Mouse (Mus musculus) neural tube, embryonic 11.5 days (tissue): ENCODE results near the gene Psma1. TPM values are rescaled to one million over a fixed set of nuclear protein-coding genes. Genes with fewer than 3 reads are reported as not detected.
A peak's percentile ranks its signal among the peaks of the same experiment; 100 is the strongest.

Experiments used
- ATAC-seq: fragments of 200-750 bp; cut with Nextera tagmentation; 2 replicates; pipeline ENCODE4 v1.8.0; 2017; ENCODE audit warnings: moderate number of reproducible peaks, mild to moderate bottlenecking, moderate TSS enrichment, moderate library complexity; ENCODE audit not compliant: insufficient read depth, low FRiP score, low TSS enrichment
- DNase-seq: peaks from one replicate; pipeline ENCODE4 v3.0.0-alpha.2; 2015; ENCODE audit warnings: low spot score
- H3K27ac ChIP-seq: fragments of 300-500 bp; sonication (generic); 2 replicates; pipeline ENCODE4 v1.5.1; 2014; ENCODE audit warnings: low read depth, mild to moderate bottlenecking, low read length
- H3K27me3 ChIP-seq: fragments of 300-500 bp; sonication (generic); 2 replicates; pipeline ENCODE4 v1.6.1; 2014; ENCODE audit warnings: mild to moderate bottlenecking, low read length, mixed read lengths; ENCODE audit not compliant: control insufficient read depth, insufficient read depth
- H3K36me3 ChIP-seq: fragments of 300-500 bp; sonication (generic); 2 replicates; pipeline ENCODE4 v1.6.1; 2014; ENCODE audit warnings: mild to moderate bottlenecking, low read length, moderate library complexity, mixed read lengths; ENCODE audit not compliant: control insufficient read depth, insufficient read depth
- H3K4me1 ChIP-seq: fragments of 300-500 bp; sonication (generic); 2 replicates; pipeline ENCODE4 v1.6.1; 2014; ENCODE audit warnings: low read length, mixed read lengths; ENCODE audit not compliant: control insufficient read depth, insufficient read depth
- H3K4me2 ChIP-seq: fragments of 300-500 bp; sonication (generic); 2 replicates; pipeline ENCODE4 v1.6.1; 2014; ENCODE audit warnings: low read depth, mild to moderate bottlenecking, moderate library complexity
- H3K4me3 ChIP-seq: fragments of 300-500 bp; sonication (generic); 2 replicates; pipeline ENCODE4 v1.5.1; 2014; ENCODE audit warnings: low read depth, low read length
- H3K9ac ChIP-seq: fragments of 300-500 bp; sonication (generic); 2 replicates; pipeline ENCODE4 v1.6.1; 2014; ENCODE audit warnings: mild to moderate bottlenecking, low read length
- H3K9me3 ChIP-seq: fragments of 300-500 bp; sonication (generic); 2 replicates; pipeline ENCODE4 v1.6.1; 2016; ENCODE audit warnings: low read length; ENCODE audit not compliant: control insufficient read depth
- WGBS: fragments of 180-500 bp; shearing (Covaris S2); extraction: QIAGEN DNeasy Blood & Tissue Kit; methylation state at CpG from one replicate; pipeline ENCODE4 v1.1.7; 2014; 5-methylcytosine and 5-hydroxymethylcytosine counted together
- polyA plus RNA-seq: library from polyadenylated mRNA; unstranded; fragments of >200 nt; fragmentation: Nextera tagmentation; extraction: Ambion mirVana; gene quantifications from 2 replicates; pipeline ENCODE4 v1.2.1, GENCODE M21; 2014

Gene Psma1
- polyA plus RNA-seq, 1 experiment from 2014 or later, result 467 TPM

GRCm38 (mm10) chr7:114309020-114309419 is 33.1 kb upstream of the Psma1 start:
- no peaks in the 10 kb centered on the region for H3K36me3 ChIP-seq
- H3K9ac ChIP-seq, result no peak overlapping the region
- H3K4me2 ChIP-seq, result no peak overlapping the region
- 59% methylated on average over 4 of the region's 4 CpGs for WGBS
- no peaks in the 10 kb centered on the region for H3K4me1 ChIP-seq
- ATAC-seq (no peak), DNase-seq (no peak)
- H3K27ac ChIP-seq, result no peak overlapping the region
- H3K4me3 ChIP-seq, result no peak overlapping the region
- H3K27me3 ChIP-seq, result no peaks in the 10 kb centered on the region
- no peaks in the 10 kb centered on the region for H3K9me3 ChIP-seq

- no peaks in the 10 kb centered on the region for H3K27me3 ChIP-seq
- no peak for ATAC-seq
- no peaks in the 10 kb centered on the region for H3K9me3 ChIP-seq
- no peak for DNase-seq
- no peaks in the 10 kb centered on the region for H3K4me1 ChIP-seq
- H3K36me3 ChIP-seq, result no peaks in the 10 kb centered on the region
- no peak overlapping the region for H3K9ac ChIP-seq
- H3K4me3 ChIP-seq, result no peak overlapping the region
- H3K27ac ChIP-seq, result no peak overlapping the region
- 74% methylated on average over 4 of the region's 4 CpGs for WGBS
- H3K4me2 ChIP-seq, result no peak overlapping the region
These were observed 25.4 kb upstream of the Psma1 start for GRCm38 (mm10) chr7:114301293-114301782.

- DNase-seq (no peak), ATAC-seq (no peak)
- Histone ChIP-seq H3K4me3 (no peak overlapping the region), H3K36me3 (no peaks in the 10 kb centered on the region), H3K4me2 (no peak overlapping the region), H3K4me1 (no peaks in the 10 kb centered on the region), H3K9ac (no peak overlapping the region), H3K27ac (no peak overlapping the region), H3K9me3 (no peaks in the 10 kb centered on the region), H3K27me3 (no peaks in the 10 kb centered on the region)
- WGBS, result 96% methylated on average over 2 of the region's 2 CpGs
These were observed 24.9 kb upstream of the Psma1 start for GRCm38 (mm10) chr7:114300782-114301181.

GRCm38 (mm10) chr7:114299247-114299646 is 23.3 kb upstream of the Psma1 start:
- H3K9ac ChIP-seq, result no peak overlapping the region
- H3K36me3 ChIP-seq, result no peaks in the 10 kb centered on the region
- H3K4me1 ChIP-seq, result no peaks in the 10 kb centered on the region
- H3K4me2 ChIP-seq, result no peak overlapping the region
- DNase-seq, result no peak
- ATAC-seq, result no peak
- H3K27ac ChIP-seq, result no peak overlapping the region
- no peaks in the 10 kb centered on the region for H3K9me3 ChIP-seq
- 66% methylated on average over 4 of the region's 4 CpGs for WGBS
- H3K4me3 ChIP-seq, result no peak overlapping the region
- H3K27me3 ChIP-seq, result no peaks in the 10 kb centered on the region

GRCm38 (mm10) chr7:114294698-114295097 is 18.8 kb upstream of the Psma1 start:
- no peak overlapping the region for H3K4me2 ChIP-seq
- H3K4me3 ChIP-seq, result no peak overlapping the region
- no peak overlapping the region for H3K27ac ChIP-seq
- no peaks in the 10 kb centered on the region for H3K4me1 ChIP-seq
- H3K9ac ChIP-seq, result no peak overlapping the region
- 88% methylated on average over 5 of the region's 5 CpGs for WGBS
- no peak for DNase-seq
- ATAC-seq, result no peak
- H3K36me3 ChIP-seq, result no peaks in the 10 kb centered on the region
- no peaks in the 10 kb centered on the region for H3K27me3 ChIP-seq
- H3K9me3 ChIP-seq, result no peaks in the 10 kb centered on the region

- no peaks in the 10 kb centered on the region for H3K4me1 ChIP-seq
- H3K27me3 ChIP-seq, result no peaks in the 10 kb centered on the region
- H3K27ac ChIP-seq, result no peak overlapping the region
- WGBS, result 84% methylated on average over 5 of the region's 5 CpGs
- no peak overlapping the region for H3K4me3 ChIP-seq
- H3K4me2 ChIP-seq, result no peak overlapping the region
- no peaks in the 10 kb centered on the region for H3K9me3 ChIP-seq
- ATAC-seq (no peak), DNase-seq (no peak)
- no peaks in the 10 kb centered on the region for H3K36me3 ChIP-seq
- H3K9ac ChIP-seq, result no peak overlapping the region
These were observed 18.0 kb upstream of the Psma1 start for GRCm38 (mm10) chr7:114293903-114294302.

- DNase-seq, result peak; percentile 25
- no peaks in the 10 kb centered on the region for H3K27me3 ChIP-seq
- peak overlapping the region; percentile 19; the same call in 1 of the 2 replicates for H3K9ac ChIP-seq
- H3K36me3 ChIP-seq, result no peaks in the 10 kb centered on the region
- H3K4me3 ChIP-seq, result no peak overlapping the region
- no peaks in the 10 kb centered on the region for H3K9me3 ChIP-seq
- H3K4me1 ChIP-seq, result no peaks in the 10 kb centered on the region
- ATAC-seq, result no peak
- 0 out of 2 replicates have a peak overlapping the region, but pooled peaks have one; percentile 20 for H3K4me2 ChIP-seq
- WGBS, result 23% methylated on average over 12 of the region's 12 CpGs
- H3K27ac ChIP-seq, result no peak overlapping the region
These were observed 16.6 kb upstream of the Psma1 start for GRCm38 (mm10) chr7:114292501-114292971.

GRCm38 (mm10) chr7:114291461-114292335 is 15.8 kb upstream of the Psma1 start:
- 46% methylated on average over 15 of the region's 15 CpGs for WGBS
- H3K9ac ChIP-seq, result no peak overlapping the region
- no peak overlapping the region for H3K27ac ChIP-seq
- DNase-seq (peak; percentile 16), ATAC-seq (no peak)
- H3K36me3 ChIP-seq, result no peaks in the 10 kb centered on the region
- H3K4me3 ChIP-seq, result no peak overlapping the region
- no peak overlapping the region for H3K4me2 ChIP-seq
- no peaks in the 10 kb centered on the region for H3K27me3 ChIP-seq
- no peaks in the 10 kb centered on the region for H3K9me3 ChIP-seq
- H3K4me1 ChIP-seq, result no peaks in the 10 kb centered on the region

GRCm38 (mm10) chr7:114290078-114290506 is 14.2 kb upstream of the Psma1 start:
- Histone ChIP-seq H3K4me2 (no peak overlapping the region), H3K4me3 (no peak overlapping the region), H3K9ac (no peak overlapping the region), H3K4me1 (no peaks in the 10 kb centered on the region), H3K27me3 (no peaks in the 10 kb centered on the region), H3K27ac (no peak overlapping the region), H3K36me3 (no peaks in the 10 kb centered on the region), H3K9me3 (no peaks in the 10 kb centered on the region)
- 62% methylated on average over 5 of the region's 5 CpGs for WGBS
- DNase-seq (no peak), ATAC-seq (no peak)
